Mouse (Mus musculus) embryonic facial prominence, embryonic 15.5 days (tissue): Measurements from ENCODE around the gene Mlec. TPM values are rescaled to one million over a fixed set of nuclear protein-coding genes. Genes with fewer than 3 reads are reported as not detected.
A peak's percentile ranks its signal among the peaks of the same experiment; 100 is the strongest.
"Not testable (repeated sequence)": the region's sequence is repeated elsewhere in the genome, so short reads cannot be mapped to it uniquely, and the experiment has no call there.

Source experiments
- ATAC-seq: fragments of 200-750 bp; cut with Nextera tagmentation; 2 replicates; pipeline ENCODE4 v1.8.0; 2017; ENCODE audit warnings: low read depth, moderate TSS enrichment; ENCODE audit not compliant: insufficient number of reproducible peaks, low FRiP score, low TSS enrichment
- H3K27ac ChIP-seq: fragments of 300-500 bp; sonication (generic); replicated peaks from 2 replicates; pipeline ENCODE4 v1.5.1; 2015; ENCODE audit warnings: mild to moderate bottlenecking, inconsistent platforms
- H3K27me3 ChIP-seq: fragments of 300-500 bp; sonication (generic); 2 replicates; pipeline ENCODE4 v1.6.1; 2015; ENCODE audit warnings: inconsistent platforms
- H3K36me3 ChIP-seq: fragments of 300-500 bp; sonication (generic); 2 replicates; pipeline ENCODE4 v1.6.1; 2015; ENCODE audit warnings: mild to moderate bottlenecking, inconsistent platforms
- H3K4me1 ChIP-seq: fragments of 300-500 bp; sonication (generic); 2 replicates; pipeline ENCODE4 v1.6.1; 2015; ENCODE audit warnings: inconsistent platforms
- H3K4me2 ChIP-seq: fragments of 300-500 bp; sonication (generic); replicated peaks from 2 replicates; pipeline ENCODE4 v1.6.1; 2015; ENCODE audit warnings: mild to moderate bottlenecking, inconsistent platforms
- H3K4me3 ChIP-seq: fragments of 300-500 bp; sonication (generic); replicated peaks from 2 replicates; pipeline ENCODE4 v1.5.1; 2015; ENCODE audit warnings: mild to moderate bottlenecking, inconsistent platforms
- H3K9ac ChIP-seq: fragments of 300-500 bp; sonication (generic); 2 replicates; pipeline ENCODE4 v1.6.1; 2015; ENCODE audit warnings: inconsistent platforms
- H3K9me3 ChIP-seq: fragments of 300-500 bp; sonication (generic); replicated peaks from 2 replicates; pipeline ENCODE4 v1.6.1; 2016; ENCODE audit warnings: inconsistent platforms
- WGBS: fragments of 180-500 bp; shearing (Covaris S2); methylation state at CpG from one replicate; pipeline ENCODE4 v1.1.7; 2015; 5-methylcytosine and 5-hydroxymethylcytosine counted together
- polyA plus RNA-seq: library from polyadenylated mRNA; unstranded; fragments of >200 nt; fragmentation: Nextera tagmentation; extraction: Ambion mirVana; gene quantifications from 2 replicates; pipeline ENCODE4 v1.2.1, GENCODE M21; 2015

The Mlec gene
- polyA plus RNA-seq, 1 experiment from 2014 or later = 95.1 TPM

DNA sequence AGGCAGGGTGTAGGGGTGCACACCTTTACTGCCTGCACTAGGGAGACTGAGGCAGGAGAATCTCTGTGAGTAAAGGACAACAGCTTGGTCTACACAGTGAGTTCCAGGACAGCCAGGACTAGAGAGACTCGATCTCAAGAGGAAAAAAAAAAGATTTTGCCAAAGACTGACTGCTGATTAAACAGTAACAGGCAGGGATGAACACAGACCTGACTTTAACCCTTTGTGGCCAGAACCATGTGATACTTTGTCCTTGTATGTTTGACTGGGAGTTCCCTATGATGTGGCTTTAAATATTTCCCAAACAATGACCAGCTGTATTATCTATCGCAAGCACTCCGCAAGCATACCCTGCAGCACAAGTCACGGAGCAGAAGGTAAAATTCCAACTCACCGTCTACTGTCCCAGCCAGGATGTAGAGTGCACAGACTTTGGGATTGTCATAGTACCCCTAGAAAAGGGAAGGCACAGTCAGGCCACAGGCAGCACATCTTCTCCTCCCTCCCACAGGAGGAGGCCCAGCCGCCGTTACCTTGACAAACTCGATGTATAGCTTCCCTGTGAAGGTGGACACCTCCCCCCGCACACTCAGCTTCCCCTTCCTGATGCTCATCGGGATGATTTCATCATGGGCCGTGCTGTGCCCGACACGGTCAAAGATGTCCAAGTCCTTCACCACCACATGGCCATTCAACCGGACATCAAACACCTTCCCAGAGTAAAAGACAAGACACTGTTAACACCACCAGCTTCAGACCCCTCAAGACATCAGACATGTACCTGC is 8.1 kb downstream of the Mlec start:
- H3K4me3 ChIP-seq = no peak overlapping the region
- 92% methylated on average over 14 of the region's 14 CpGs for WGBS
- peaks cover 37% of the 10 kb centered on the region for H3K4me1 ChIP-seq
- peaks cover 66% of the 10 kb centered on the region for H3K36me3 ChIP-seq
- no peak overlapping the region for H3K27ac ChIP-seq
- H3K9ac ChIP-seq = no peak overlapping the region
- no peak for ATAC-seq
- H3K27me3 ChIP-seq = no peaks in the 10 kb centered on the region
- H3K9me3 ChIP-seq = no peaks in the 10 kb centered on the region
- H3K4me2 ChIP-seq = no peak overlapping the region

DNA sequence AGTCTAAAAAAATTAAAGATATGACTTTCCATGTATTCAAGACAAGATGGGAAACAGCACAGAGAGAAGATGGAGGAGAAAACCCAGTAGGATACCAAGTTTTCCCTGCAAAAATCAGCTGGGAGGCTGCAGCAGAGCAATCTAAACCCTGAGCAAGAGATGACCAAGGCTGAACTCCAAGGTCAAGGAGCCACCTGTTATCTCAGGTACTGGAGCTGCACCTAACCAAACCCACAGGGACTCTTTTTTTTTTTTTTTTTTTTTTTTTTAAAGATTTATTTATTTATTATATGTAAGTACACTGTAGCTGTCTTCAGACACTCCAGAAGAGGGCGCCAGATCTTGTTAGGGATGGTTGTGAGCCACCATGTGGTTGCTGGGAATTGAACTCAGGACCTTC is 9.1 kb downstream of the Mlec start:
- H3K4me3 ChIP-seq, H3K9ac ChIP-seq, H3K27ac ChIP-seq, H3K4me2 ChIP-seq, ATAC-seq, H3K9me3 ChIP-seq, H3K27me3 ChIP-seq: not testable (repeated sequence)
- WGBS = no CpG with 5 or more reads among the region's 1 CpGs
- Histone ChIP-seq H3K36me3 (peaks cover 75% of the 10 kb centered on the region), H3K4me1 (peaks cover 28% of the 10 kb centered on the region)

DNA sequence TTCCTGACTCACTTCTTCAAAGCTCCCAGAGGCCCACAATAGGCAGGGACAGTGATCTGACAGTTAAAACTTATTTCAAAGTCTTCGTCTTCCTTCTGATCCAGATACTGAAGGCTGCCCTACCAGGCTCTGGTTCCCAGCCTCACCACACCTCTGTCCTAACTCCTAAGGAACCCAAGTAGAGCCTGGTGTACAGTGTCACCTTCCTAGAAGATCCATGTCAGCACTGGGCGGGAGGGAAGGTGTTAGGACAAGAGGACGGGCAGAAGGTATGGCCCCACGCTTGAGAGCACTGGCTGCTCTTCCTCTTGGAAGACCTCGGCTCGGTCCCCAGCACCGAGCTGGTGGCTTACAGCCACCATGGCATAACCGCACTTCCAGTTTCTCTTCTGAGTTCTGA is 9.6 kb downstream of the Mlec start:
- Histone ChIP-seq H3K4me1 (peaks cover 23% of the 10 kb centered on the region), H3K27me3 (no peaks in the 10 kb centered on the region), H3K9me3 (no peaks in the 10 kb centered on the region), H3K4me3 (no peak overlapping the region), H3K27ac (no peak overlapping the region), H3K4me2 (no peak overlapping the region), H3K36me3 (peaks cover 80% of the 10 kb centered on the region), H3K9ac (0 out of 2 replicates have a peak overlapping the region, but pooled peaks have one; percentile 1)
- 92% methylated on average over 8 of the region's 8 CpGs for WGBS
- no peak for ATAC-seq

DNA sequence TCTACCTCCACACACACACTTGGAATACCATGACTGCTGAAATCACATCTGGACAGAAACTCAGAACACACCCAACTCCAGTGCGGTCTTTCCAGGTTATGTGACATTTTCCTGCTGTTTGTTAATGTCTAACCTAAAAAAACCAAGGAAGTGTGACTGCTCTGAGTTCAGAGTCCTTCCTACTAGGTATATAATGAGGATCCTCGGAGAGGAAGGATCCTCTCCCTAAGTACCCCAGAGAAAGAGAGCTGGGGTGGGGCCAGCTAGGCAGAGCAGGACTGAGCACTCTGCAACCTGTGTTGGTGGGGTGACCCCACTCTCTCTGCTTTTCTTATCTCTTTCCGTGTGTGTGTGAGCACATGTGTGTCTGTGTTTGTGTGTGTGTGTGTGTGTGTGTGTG is 10.6 kb downstream of the Mlec start:
- no peak for ATAC-seq
- H3K27ac ChIP-seq = no peak overlapping the region
- H3K36me3 ChIP-seq = peaks cover 82% of the 10 kb centered on the region
- H3K9me3 ChIP-seq = no peaks in the 10 kb centered on the region
- no peak overlapping the region for H3K4me3 ChIP-seq
- peaks cover 13% of the 10 kb centered on the region for H3K4me1 ChIP-seq
- H3K27me3 ChIP-seq = no peaks in the 10 kb centered on the region
- H3K9ac ChIP-seq = no peak overlapping the region
- H3K4me2 ChIP-seq = no peak overlapping the region
- WGBS = 77% methylated on average over 3 of the region's 3 CpGs

DNA sequence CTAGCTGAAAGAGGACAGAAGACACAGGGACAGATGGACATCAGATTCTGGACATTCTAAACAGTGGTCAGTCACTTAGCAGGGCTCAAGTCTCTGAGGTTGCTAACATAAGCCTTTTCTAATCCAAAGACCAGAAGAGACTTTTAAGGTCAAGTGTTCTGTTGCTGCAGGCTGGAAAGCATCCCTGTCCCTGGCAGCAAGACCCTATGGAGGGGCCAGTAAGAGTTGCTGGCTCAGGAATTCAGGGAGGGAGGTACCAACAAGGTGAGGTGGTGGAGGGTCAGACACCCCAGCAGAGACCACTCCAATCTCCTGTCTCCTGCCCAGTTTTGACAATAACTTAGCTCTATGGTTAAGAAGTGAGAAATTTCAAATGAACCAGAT is 11.2 kb downstream of the Mlec start:
- Histone ChIP-seq H3K36me3 (peaks cover 85% of the 10 kb centered on the region), H3K27ac (no peak overlapping the region), H3K4me3 (no peak overlapping the region), H3K27me3 (no peaks in the 10 kb centered on the region), H3K9me3 (no peaks in the 10 kb centered on the region), H3K4me2 (no peak overlapping the region), H3K9ac (no peak overlapping the region), H3K4me1 (peaks cover 8% of the 10 kb centered on the region)
- no peak for ATAC-seq

DNA sequence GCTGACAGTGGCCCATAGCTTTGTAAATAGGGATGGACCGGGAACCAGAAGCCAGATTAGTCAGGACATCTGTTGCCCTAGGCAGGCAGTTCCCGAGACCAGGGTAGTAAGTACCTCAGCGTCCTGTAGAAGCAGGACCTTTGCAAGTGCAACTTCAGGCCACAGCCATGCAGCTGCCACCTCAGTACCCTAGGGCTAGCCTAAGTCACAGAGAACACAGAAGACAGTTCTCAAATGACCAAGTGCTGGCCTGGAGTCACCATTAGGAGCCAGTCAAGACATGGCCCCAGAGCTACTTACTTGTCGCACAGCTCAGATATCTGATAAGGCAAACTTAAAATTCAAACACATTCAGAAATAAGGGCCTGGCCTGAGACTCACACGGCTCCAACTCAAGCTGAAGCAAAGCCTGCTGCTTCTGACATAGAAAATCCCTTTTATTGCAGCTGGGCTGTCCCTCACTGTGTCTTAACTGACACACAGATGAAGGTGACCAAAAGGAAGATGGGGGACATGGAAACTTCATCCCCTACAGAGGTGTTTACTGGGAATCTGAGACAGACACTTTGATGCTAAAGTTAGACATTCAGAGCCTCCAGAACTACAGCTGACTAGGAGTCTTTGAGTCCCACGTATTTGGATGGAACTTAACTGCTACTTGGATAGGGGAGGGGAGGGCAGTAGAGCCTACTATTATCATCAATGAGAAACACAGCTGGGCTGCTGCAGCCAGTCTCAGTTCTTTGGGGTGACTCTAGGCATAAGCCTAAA is 11.8 kb downstream of the Mlec start:
- Histone ChIP-seq H3K9ac (no peak overlapping the region), H3K27me3 (no peaks in the 10 kb centered on the region), H3K9me3 (no peaks in the 10 kb centered on the region), H3K4me2 (no peak overlapping the region), H3K4me1 (peaks cover 5% of the 10 kb centered on the region), H3K4me3 (no peak overlapping the region), H3K27ac (no peak overlapping the region), H3K36me3 (peaks cover 79% of the 10 kb centered on the region)
- ATAC-seq = no peak
- WGBS = 75% methylated on average over 6 of the region's 6 CpGs

DNA sequence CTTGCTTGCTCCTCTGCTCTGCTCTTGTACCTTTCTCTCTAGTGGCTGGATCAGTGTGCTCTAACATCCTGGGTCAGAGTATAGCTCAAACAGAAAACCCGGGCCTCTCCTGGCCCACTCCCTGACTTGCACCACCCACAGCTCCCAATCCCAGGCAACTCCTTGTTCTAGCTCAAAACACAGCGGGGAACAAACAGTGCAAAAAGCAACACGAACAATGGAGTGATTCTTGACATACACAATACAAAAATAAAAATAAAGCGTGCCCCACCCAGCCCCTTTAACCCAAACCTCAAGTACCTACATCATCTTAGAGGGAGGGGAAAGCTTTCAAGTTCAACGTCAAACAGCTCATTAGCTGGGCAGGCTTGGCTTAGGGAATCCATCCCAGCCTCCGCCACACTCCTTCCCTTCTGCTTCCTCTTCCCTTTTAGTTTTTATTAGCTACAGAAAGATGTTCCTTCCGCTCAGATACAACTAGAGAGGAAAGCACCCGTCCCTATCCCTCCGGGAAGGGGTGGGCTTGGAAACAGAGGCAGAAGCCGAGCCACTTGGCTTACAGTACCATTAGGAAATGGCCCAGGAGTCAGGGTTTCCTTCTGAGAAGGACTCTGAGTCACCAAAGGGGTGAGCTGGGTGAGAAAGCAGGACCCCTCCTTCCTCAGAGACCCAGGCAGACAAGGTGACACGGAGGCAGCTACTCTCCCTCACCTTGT is 12.6 kb downstream of the Mlec start:
- Histone ChIP-seq H3K27ac (no peak overlapping the region), H3K4me3 (no peak overlapping the region), H3K9ac (no peak overlapping the region), H3K27me3 (no peaks in the 10 kb centered on the region), H3K9me3 (no peaks in the 10 kb centered on the region), H3K4me2 (no peak overlapping the region), H3K4me1 (no peaks in the 10 kb centered on the region; the same call in 1 of the 2 replicates), H3K36me3 (peaks cover 72% of the 10 kb centered on the region)
- ATAC-seq = no peak
- WGBS = 72% methylated on average over 11 of the region's 11 CpGs

DNA sequence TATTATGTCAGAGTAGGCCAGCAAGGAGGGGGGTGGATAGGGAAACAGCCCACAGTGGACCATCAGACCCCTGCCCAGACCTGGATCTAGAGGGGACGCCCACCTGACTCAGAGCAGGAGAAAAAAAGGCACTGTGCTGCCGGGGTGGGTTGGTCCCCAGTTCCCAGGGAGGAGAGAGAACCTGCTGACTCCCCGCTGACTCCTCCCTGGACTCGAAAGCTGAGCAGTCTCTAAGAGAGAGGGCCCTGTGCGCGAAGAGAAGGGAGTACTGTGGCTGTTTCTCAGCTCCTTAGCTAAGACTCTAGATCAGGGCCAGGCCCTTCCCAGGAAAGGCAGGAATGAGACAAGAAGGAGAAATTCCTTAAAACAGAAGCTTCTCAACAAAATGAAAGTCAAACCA is 13.5 kb downstream of the Mlec start:
- ATAC-seq = no peak
- H3K4me3 ChIP-seq = no peak overlapping the region
- no peak overlapping the region for H3K4me2 ChIP-seq
- no peaks in the 10 kb centered on the region for H3K9me3 ChIP-seq
- no peak overlapping the region for H3K9ac ChIP-seq
- H3K27me3 ChIP-seq = no peaks in the 10 kb centered on the region
- H3K36me3 ChIP-seq = peaks cover 62% of the 10 kb centered on the region
- 0 out of 2 replicates have a peak overlapping the region, but pooled peaks have one; percentile 4 for H3K27ac ChIP-seq
- no peaks in the 10 kb centered on the region; the same call in 1 of the 2 replicates for H3K4me1 ChIP-seq
- 60% methylated on average over 6 of the region's 6 CpGs for WGBS

DNA sequence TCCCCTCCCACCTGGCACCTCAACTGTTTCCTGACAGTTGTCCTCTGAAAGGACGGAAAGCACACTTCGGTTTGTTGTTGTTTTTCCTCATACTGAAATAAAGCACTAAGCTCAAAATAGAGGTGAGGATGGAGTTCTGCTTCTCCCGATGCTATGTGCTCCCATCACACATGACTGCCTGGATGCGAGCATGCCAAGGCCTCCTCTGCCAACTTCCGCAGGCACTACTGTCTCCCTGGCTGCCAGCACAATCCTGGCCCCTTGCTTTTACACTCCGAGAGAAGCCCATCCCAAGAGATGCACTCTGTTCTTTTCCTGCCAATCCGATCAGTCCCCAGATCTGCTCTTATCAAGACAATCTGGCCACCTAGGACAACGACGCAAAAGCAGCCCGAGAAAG is 14.4 kb downstream of the Mlec start:
- H3K9ac ChIP-seq = no peak overlapping the region
- H3K36me3 ChIP-seq = peaks cover 54% of the 10 kb centered on the region
- H3K27me3 ChIP-seq = no peaks in the 10 kb centered on the region
- no peaks in the 10 kb centered on the region for H3K9me3 ChIP-seq
- ATAC-seq = no peak
- H3K4me2 ChIP-seq = no peak overlapping the region
- H3K4me3 ChIP-seq = no peak overlapping the region
- no peak overlapping the region for H3K27ac ChIP-seq
- WGBS = 70% methylated on average over 10 of the region's 10 CpGs
- no peaks in the 10 kb centered on the region; the same call in 1 of the 2 replicates for H3K4me1 ChIP-seq

DNA sequence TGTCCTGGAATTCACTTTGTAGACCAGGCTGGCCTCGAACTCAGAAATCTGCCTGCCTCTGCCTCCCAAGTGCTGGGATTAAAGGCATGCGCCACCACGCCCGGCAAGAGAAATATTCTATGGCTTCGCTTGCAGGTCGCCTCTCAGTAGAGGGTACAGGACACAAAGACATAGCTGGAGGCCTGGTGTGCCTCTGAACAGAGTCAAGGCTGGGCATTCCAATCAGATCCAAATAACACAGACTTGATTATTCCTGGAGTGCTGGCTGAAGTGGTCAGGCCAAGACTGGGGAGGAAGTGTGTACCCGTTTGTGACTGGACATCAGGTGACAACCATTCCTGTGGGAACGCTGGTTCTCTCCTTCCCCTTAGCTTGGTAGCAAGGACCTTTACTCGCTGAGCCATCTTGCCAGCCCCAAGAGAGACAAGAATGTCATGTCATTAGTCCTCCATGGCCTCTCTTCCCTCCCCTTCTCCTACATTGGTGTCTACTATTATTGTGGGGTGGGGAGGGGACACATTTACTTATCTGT is 15.7 kb downstream of the Mlec start:
- H3K9me3 ChIP-seq = no peaks in the 10 kb centered on the region
- peaks cover 41% of the 10 kb centered on the region for H3K36me3 ChIP-seq
- H3K27ac ChIP-seq = no peak overlapping the region
- no peak overlapping the region for H3K4me3 ChIP-seq
- no peak overlapping the region for H3K4me2 ChIP-seq
- 88% methylated on average over 9 of the region's 9 CpGs for WGBS
- H3K9ac ChIP-seq = no peak overlapping the region
- no peaks in the 10 kb centered on the region; the same call in 1 of the 2 replicates for H3K4me1 ChIP-seq
- H3K27me3 ChIP-seq = no peaks in the 10 kb centered on the region
- ATAC-seq = no peak

DNA sequence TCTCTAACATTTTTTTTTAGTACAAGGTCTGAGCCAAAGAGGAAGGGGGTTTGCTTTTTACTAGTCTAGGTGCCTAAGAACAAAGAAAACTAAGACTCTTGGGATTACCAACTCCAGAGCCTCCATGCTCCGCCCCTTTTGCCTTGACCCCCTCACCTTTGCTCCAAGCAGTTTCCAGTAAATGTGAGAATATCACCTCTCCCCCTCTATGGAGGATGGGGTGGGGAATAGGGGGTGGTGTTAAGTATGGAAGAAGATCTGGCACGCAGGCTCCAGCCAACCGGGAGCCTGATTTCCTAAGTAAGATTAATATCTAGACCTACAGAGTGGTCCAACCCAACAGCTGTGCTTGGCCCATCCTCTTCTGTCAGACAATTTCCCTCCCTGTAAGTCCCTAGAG is 17.3 kb downstream of the Mlec start:
- Histone ChIP-seq H3K4me3 (no peak overlapping the region), H3K27me3 (no peaks in the 10 kb centered on the region), H3K27ac (no peak overlapping the region), H3K4me1 (no peaks in the 10 kb centered on the region; the same call in 1 of the 2 replicates), H3K9me3 (no peaks in the 10 kb centered on the region), H3K36me3 (peaks cover 26% of the 10 kb centered on the region), H3K9ac (no peak overlapping the region), H3K4me2 (no peak overlapping the region)
- 62% methylated on average over 3 of the region's 3 CpGs for WGBS
- ATAC-seq = no peak
